Mouse (Mus musculus) forebrain, embryonic 16.5 days (tissue): ENCODE measurements at regions not wholly inside any gene's neighbourhood (a gene's known extent, or its start where the extent isn't known, plus 50 kb on each side); places are given as distances from the start of the nearest gene placed in this dataset.

Experiments used
- ATAC-seq: fragments of 200-750 bp; cut with Nextera tagmentation; 2 replicates; pipeline ENCODE4 v1.8.0; 2017; ENCODE audit warnings: mild to moderate bottlenecking, moderate library complexity
- H3K27ac ChIP-seq: fragments of 300-500 bp; sonication (generic); 2 replicates; pipeline ENCODE4 v1.5.1; 2014; ENCODE audit warnings: low read length, control low read depth
- H3K27me3 ChIP-seq: fragments of 300-500 bp; sonication (generic); replicated peaks from 2 replicates; pipeline ENCODE4 v1.6.1; 2014; ENCODE audit warnings: low read length; ENCODE audit not compliant: control insufficient read depth, insufficient read depth
- H3K36me3 ChIP-seq: fragments of 300-500 bp; sonication (generic); 2 replicates; pipeline ENCODE4 v1.6.1; 2014; ENCODE audit not compliant: control insufficient read depth, insufficient read depth
- H3K4me1 ChIP-seq: fragments of 300-500 bp; sonication (generic); replicated peaks from 2 replicates; pipeline ENCODE4 v1.6.1; 2014; ENCODE audit warnings: low read length; ENCODE audit not compliant: control insufficient read depth, insufficient read depth
- H3K4me2 ChIP-seq: fragments of 300-500 bp; sonication (generic); 2 replicates; pipeline ENCODE4 v1.6.1; 2014; ENCODE audit warnings: mild to moderate bottlenecking, low read length, control low read depth
- H3K4me3 ChIP-seq: fragments of 300-500 bp; sonication (generic); replicated peaks from 2 replicates; pipeline ENCODE4 v1.5.1; 2014; ENCODE audit warnings: mild to moderate bottlenecking, low read length, control low read depth
- H3K9ac ChIP-seq: fragments of 300-500 bp; sonication (generic); replicated peaks from 2 replicates; pipeline ENCODE4 v1.6.1; 2014; ENCODE audit warnings: low read depth, low read length, control low read depth
- H3K9me3 ChIP-seq: fragments of 300-500 bp; sonication (generic); 2 replicates; pipeline ENCODE4 v1.6.1; 2016; ENCODE audit warnings: low read length; ENCODE audit not compliant: control insufficient read depth
- WGBS: fragments of 180-500 bp; shearing (Covaris S2); extraction: QIAGEN DNeasy Blood & Tissue Kit; methylation state at CpG from one replicate; pipeline ENCODE4 v1.1.7; 2014; 5-methylcytosine and 5-hydroxymethylcytosine counted together

GRCm38 (mm10) chr15:51110186-51110585, 2774.5 kb upstream of the Gm7489 start:
- 91% methylated on average over 3 of the region's 3 CpGs for WGBS
- no peak for ATAC-seq

GRCm38 (mm10) chr15:51125896-51126295, 2758.8 kb upstream of the Gm7489 start:
- H3K4me3 ChIP-seq, result no peak overlapping the region
- H3K36me3 ChIP-seq, result no peaks in the 10 kb centered on the region
- ATAC-seq, result no peak
- H3K27me3 ChIP-seq, result no peaks in the 10 kb centered on the region
- no peak overlapping the region for H3K27ac ChIP-seq
- H3K9ac ChIP-seq, result no peak overlapping the region
- H3K9me3 ChIP-seq, result no peaks in the 10 kb centered on the region
- no peaks in the 10 kb centered on the region for H3K4me1 ChIP-seq
- 39% methylated on average over 2 of the region's 2 CpGs for WGBS
- no peak overlapping the region for H3K4me2 ChIP-seq

More at GRCm38 (mm10) chr15:51110186-51110585, 2774.5 kb upstream of the Gm7489 start:
- H3K9ac ChIP-seq, result no peak overlapping the region
- H3K4me3 ChIP-seq, result no peak overlapping the region
- H3K27ac ChIP-seq, result no peak overlapping the region
- H3K4me1 ChIP-seq, result no peaks in the 10 kb centered on the region
- no peaks in the 10 kb centered on the region for H3K27me3 ChIP-seq
- no peak overlapping the region for H3K4me2 ChIP-seq
- H3K36me3 ChIP-seq, result no peaks in the 10 kb centered on the region
- H3K9me3 ChIP-seq, result no peaks in the 10 kb centered on the region

GRCm38 (mm10) chr15:51131017-51131416, 2753.7 kb upstream of the Gm7489 start:
- H3K36me3 ChIP-seq, result no peaks in the 10 kb centered on the region
- H3K4me3 ChIP-seq, result no peak overlapping the region
- ATAC-seq, result no peak
- 83% methylated on average over 4 of the region's 4 CpGs for WGBS
- H3K27ac ChIP-seq, result no peak overlapping the region
- no peak overlapping the region for H3K4me2 ChIP-seq
- no peak overlapping the region for H3K9ac ChIP-seq
- no peaks in the 10 kb centered on the region for H3K27me3 ChIP-seq
- H3K9me3 ChIP-seq, result no peaks in the 10 kb centered on the region
- peaks cover under 1% of the 10 kb centered on the region; the same call in 1 of the 2 replicates for H3K4me1 ChIP-seq

- Histone ChIP-seq H3K27ac (no peak overlapping the region), H3K4me1 (peaks cover 2% of the 10 kb centered on the region; the same call in 1 of the 2 replicates), H3K4me3 (no peak overlapping the region), H3K4me2 (no peak overlapping the region), H3K27me3 (no peaks in the 10 kb centered on the region), H3K9me3 (no peaks in the 10 kb centered on the region), H3K9ac (no peak overlapping the region), H3K36me3 (no peaks in the 10 kb centered on the region)
- no peak for ATAC-seq
- 5% methylated on average over 1 of the region's 1 CpGs for WGBS
Observed at GRCm38 (mm10) chr15:51136121-51136520, 2748.6 kb upstream of the Gm7489 start.

GRCm38 (mm10) chr15:51139507-51139906, 2745.2 kb upstream of the Gm7489 start:
- Histone ChIP-seq H3K9me3 (no peaks in the 10 kb centered on the region), H3K4me3 (no peak overlapping the region), H3K4me1 (peaks cover 2% of the 10 kb centered on the region; the same call in 1 of the 2 replicates), H3K9ac (no peak overlapping the region), H3K27me3 (no peaks in the 10 kb centered on the region), H3K4me2 (no peak overlapping the region), H3K27ac (no peak overlapping the region), H3K36me3 (no peaks in the 10 kb centered on the region)
- WGBS, result 65% methylated on average over 4 of the region's 4 CpGs
- no peak; the same call in 1 of the 2 replicates for ATAC-seq

- Histone ChIP-seq H3K36me3 (no peaks in the 10 kb centered on the region), H3K4me2 (no peak overlapping the region), H3K9me3 (no peaks in the 10 kb centered on the region), H3K27me3 (no peaks in the 10 kb centered on the region), H3K4me3 (no peak overlapping the region), H3K4me1 (no peaks in the 10 kb centered on the region), H3K9ac (no peak overlapping the region), H3K27ac (no peak overlapping the region)
- 96% methylated on average over 1 of the region's 1 CpGs for WGBS
- ATAC-seq, result no peak
Observed at GRCm38 (mm10) chr15:51173976-51174620, 2710.6 kb upstream of the Gm7489 start.

GRCm38 (mm10) chr15:51176466-51176865, 2708.2 kb upstream of the Gm7489 start:
- Histone ChIP-seq H3K36me3 (no peaks in the 10 kb centered on the region), H3K9ac (no peak overlapping the region), H3K27ac (no peak overlapping the region), H3K4me2 (no peak overlapping the region), H3K4me1 (no peaks in the 10 kb centered on the region), H3K4me3 (no peak overlapping the region), H3K27me3 (no peaks in the 10 kb centered on the region), H3K9me3 (no peaks in the 10 kb centered on the region)
- WGBS, result 43% methylated on average over 2 of the region's 2 CpGs
- ATAC-seq, result no peak

- Histone ChIP-seq H3K4me3 (no peak overlapping the region), H3K27ac (no peak overlapping the region), H3K9me3 (no peaks in the 10 kb centered on the region), H3K4me2 (no peak overlapping the region), H3K9ac (no peak overlapping the region), H3K36me3 (no peaks in the 10 kb centered on the region), H3K4me1 (no peaks in the 10 kb centered on the region), H3K27me3 (no peaks in the 10 kb centered on the region)
- no peak for ATAC-seq
- 87% methylated on average over 3 of the region's 3 CpGs for WGBS
Observed at GRCm38 (mm10) chr15:51189134-51189533, 2695.6 kb upstream of the Gm7489 start.

GRCm38 (mm10) chr15:51197466-51198158, 2687.1 kb upstream of the Gm7489 start:
- H3K4me1 ChIP-seq, result no peaks in the 10 kb centered on the region
- WGBS, result 37% methylated on average over 4 of the region's 4 CpGs
- ATAC-seq, result no peak
- no peak overlapping the region for H3K4me3 ChIP-seq
- H3K9me3 ChIP-seq, result no peaks in the 10 kb centered on the region
- no peaks in the 10 kb centered on the region for H3K36me3 ChIP-seq
- H3K9ac ChIP-seq, result no peak overlapping the region
- no peak overlapping the region for H3K27ac ChIP-seq
- no peak overlapping the region for H3K4me2 ChIP-seq
- no peaks in the 10 kb centered on the region for H3K27me3 ChIP-seq
